ENCODE assay signal across 9 mouse cellular contexts in the genomic region with DNA sequence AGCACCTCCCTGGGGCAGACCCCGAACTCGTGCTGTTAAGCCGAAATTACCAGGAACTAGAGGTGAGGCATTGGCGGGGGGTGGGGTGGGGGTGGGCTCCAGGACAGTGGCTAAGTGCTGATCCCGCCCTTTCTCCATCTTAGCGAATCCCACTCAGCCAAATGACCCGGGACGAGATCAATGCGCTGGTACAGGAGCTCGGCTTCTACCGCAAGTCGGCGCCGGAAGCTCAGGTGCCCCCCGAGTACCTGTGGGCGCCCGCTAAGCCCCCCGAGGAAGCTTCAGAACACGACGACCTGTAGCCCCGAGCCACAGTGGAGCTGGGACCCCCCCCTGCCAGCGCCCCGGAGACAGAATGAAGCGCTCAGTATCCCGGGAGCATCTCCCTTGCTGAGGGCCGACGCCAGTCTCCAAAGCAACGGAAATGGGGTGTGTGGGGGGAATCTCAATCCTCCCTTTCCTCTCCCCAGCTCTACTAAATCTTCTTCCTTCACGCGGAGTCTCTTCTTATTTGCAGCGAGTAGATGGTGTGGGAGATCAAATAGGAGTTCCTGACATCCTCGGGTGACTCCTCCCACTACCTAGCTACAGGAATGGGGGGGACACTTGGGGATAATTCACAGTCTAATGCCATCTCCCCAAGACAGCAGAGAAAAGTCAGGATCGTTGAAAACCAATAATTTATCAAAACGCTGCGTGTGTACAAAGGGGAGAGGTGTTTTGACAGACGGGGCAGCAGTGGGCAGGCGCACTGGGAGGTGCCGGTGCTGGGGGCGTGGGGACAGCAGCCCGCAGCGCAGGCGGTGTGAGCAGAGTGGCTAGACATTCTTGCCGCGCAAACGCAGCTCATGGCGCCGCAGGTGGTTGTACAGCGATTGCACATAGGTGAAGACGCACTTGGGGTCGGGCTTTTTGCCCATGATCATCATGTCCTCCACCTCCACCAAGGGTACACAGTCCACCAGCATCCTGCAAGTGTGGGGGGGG. TPM values are rescaled to one million over a fixed set of nuclear protein-coding genes. Genes with fewer than 3 reads are reported as not detected.
DNase-seq lines count a peak whose midpoint lies in the region; ATAC-seq and TF ChIP-seq lines count a peak whose summit lies in the region.
"Had no signal": no experiment of that assay in that cellular context is flagged by ENCODE, and none has a peak within 500 bp of the region (broad histone marks: within the 10 kb centered on the region; RNA-seq: fewer than 3 reads in every experiment).

No protein-coding gene starts in this region.

- H3K9ac ChIP-seq in forebrain, postnatal 0 days, result peak overlapping the region; percentile 41

- H3K4me3 ChIP-seq in gastrocnemius, adult 2 months, result peak overlapping the region; percentile 54
- peak overlapping the region; percentile 37 for H3K4me3 ChIP-seq in forebrain, postnatal 0 days (ENCODE audit: low read depth, low read length)
- H3K4me3 ChIP-seq in megakaryocyte, embryonic 14.5 days (replicated peaks), result peak overlapping the region; percentile 71

- WGBS in forebrain, postnatal 0 days, result 3% methylated on average over 49 of the region's 50 CpGs

- peak overlapping the region; percentile 70 for H3K4me2 ChIP-seq in forebrain, postnatal 0 days (ENCODE audit: low read depth)

- no peaks in the 10 kb centered on the region for H3K27me3 ChIP-seq in forebrain, postnatal 0 days (ENCODE audit: insufficient read depth, low read length)
- H3K27me3 ChIP-seq in megakaryocyte, embryonic 14.5 days (replicated peaks), result peaks cover 52% of the 10 kb centered on the region

- no peak for TF ChIP-seq CTCF in gastrocnemius, adult 2 months (IDR thresholded peaks at IDR 0.05)
- TF ChIP-seq CTCF in brain, embryonic 14.5 days (IDR thresholded peaks at IDR 0.05; ENCODE audit: borderline replicate concordance, extremely low read depth, insufficient read depth, insufficient read length), result no peak
- TF ChIP-seq CTCF in forebrain, postnatal 0 days (IDR thresholded peaks at IDR 0.05; ENCODE audit: low read depth), result no peak

- TF ChIP-seq POLR2A in brain, embryonic 14.5 days (IDR thresholded peaks at IDR 0.05; ENCODE audit: borderline replicate concordance, extremely low read depth, insufficient read depth, insufficient read length, poor library complexity, severe bottlenecking), result no peak

- 0 out of 2 replicates have a peak, but pooled peaks cover 10% of the 10 kb centered on the region for H3K4me1 ChIP-seq in forebrain, postnatal 0 days (ENCODE audit: insufficient read depth)
- peaks cover 58% of the 10 kb centered on the region for H3K4me1 ChIP-seq in megakaryocyte, embryonic 14.5 days

- H3K36me3 ChIP-seq in forebrain, postnatal 0 days (ENCODE audit: insufficient read depth), result no peaks in the 10 kb centered on the region; the same call in 1 of the 2 replicates
- peaks cover 48% of the 10 kb centered on the region for H3K36me3 ChIP-seq in megakaryocyte, embryonic 14.5 days (replicated peaks; ENCODE audit: low read length)

- H3K9me3 ChIP-seq in forebrain, postnatal 0 days (ENCODE audit: low read length), result no peaks in the 10 kb centered on the region
- H3K9me3 ChIP-seq in megakaryocyte, embryonic 14.5 days, result no peaks in the 10 kb centered on the region

- H3K27ac ChIP-seq in gastrocnemius, adult 2 months, result peak overlapping the region; percentile 40; the same call in 1 of the 2 replicates
- H3K27ac ChIP-seq in forebrain, postnatal 0 days (ENCODE audit: low read depth, low read length), result no peak overlapping the region; the same call in 1 of the 2 replicates
- H3K27ac ChIP-seq: macrophage had no signal

- intact Hi-C loops in gastrocnemius, adult 2 months (cut with DNase I), result loop anchor here (10.0 kb wide), 1 partner anchor 132 kb away; no protein-coding TSS in a partner anchor

- ATAC-seq in forebrain, postnatal 0 days, result peak; percentile 27
- no peak for ATAC-seq in erythroid progenitor cell, adult 5-6 weeks (replicated peaks; ENCODE audit: low FRiP score, poor library complexity, severe bottlenecking)

- DNase-seq in gastrocnemius, adult 2 months, result peak; percentile 65
- DNase-seq in gastrocnemius, postnatal 4 days (ENCODE audit: low spot score in 2 of 2), result no peak
- DNase-seq in brain, embryonic 14.5 days (ENCODE audit: low read depth), result peak; percentile 56
- peak; percentile 39 for DNase-seq in forebrain, postnatal 0 days
- peak; percentile 63 for DNase-seq in kidney, adult 18-20 months
- DNase-seq in thymus, postnatal 14 days, result peak; percentile 36

RNA-seq across cellular contexts. Expression of gene Selenom, which starts 2.7 kb away (rescaled TPM):
- 10 to 100 TPM; 11.6 to 17.5 TPM for total RNA-seq in gastrocnemius, adult 2 months (2021)
- total RNA-seq in gastrocnemius, postnatal 4 days (2021), result 10 to 100 TPM; 85.5 to 88.7 TPM
- polyA plus RNA-seq in brain, embryonic 14.5 days (2012; rRNA removed), result 57.4 and 65.9 TPM in 2 replicates
- total RNA-seq in forebrain, postnatal 0 days (2014; rRNA removed), result 119 and 172 TPM in 2 replicates
- polyA plus RNA-seq in forebrain, postnatal 0 days (2015; fragmentation: Nextera tagmentation; extraction: Ambion mirVana), result 224 and 227 TPM in 2 replicates
- 262 and 336 TPM in 2 replicates for polyA plus RNA-seq in megakaryocyte, embryonic 14.5 days (2012; ENCODE audit: insufficient read depth, low replicate concordance)
- total RNA-seq in erythroid progenitor cell, adult 5-6 weeks (2015; ENCODE audit: low replicate concordance), result 1.8 TPM in 1 of 2 replicates, not detected in the other
- total RNA-seq in erythroid progenitor cell, adult 5-6 weeks (2017; ENCODE audit: low replicate concordance), result 3.3 TPM in 1 of 2 replicates, not detected in the other

RNA-seq across cellular contexts. Expression of gene Inpp5j, which starts 12.5 kb away (rescaled TPM):
- total RNA-seq in gastrocnemius, adult 2 months (2021), result 1 to 10 TPM; 2.3 to 5.7 TPM
- 1 to 10 TPM in 1 of 2 experiments, under 1 TPM in 1; 0.65 to 1.5 TPM for total RNA-seq in gastrocnemius, postnatal 4 days (2021)
- 2.2 and 4.1 TPM in 2 replicates for polyA plus RNA-seq in brain, embryonic 14.5 days (2012; rRNA removed)
- total RNA-seq in forebrain, postnatal 0 days (2014; rRNA removed), result 3.5 and 6.5 TPM in 2 replicates
- polyA plus RNA-seq in forebrain, postnatal 0 days (2015; fragmentation: Nextera tagmentation; extraction: Ambion mirVana), result 6.6 and 9.7 TPM in 2 replicates
- polyA plus RNA-seq in megakaryocyte, embryonic 14.5 days (2012; ENCODE audit: insufficient read depth, low replicate concordance), result 4.1 and 7.0 TPM in 2 replicates
- total RNA-seq in erythroid progenitor cell, adult 5-6 weeks (2015; ENCODE audit: low replicate concordance), result 1.3 TPM in 1 of 2 replicates, not detected in the other
- total RNA-seq in erythroid progenitor cell, adult 5-6 weeks (2017; ENCODE audit: low replicate concordance), result not detected in 2 replicates

RNA-seq across cellular contexts. Expression of gene Smtn, which starts 23.3 kb away (rescaled TPM):
- 100 to 1,000 TPM in 1 of 2 experiments, 10 to 100 TPM in 1; 70.3 to 119 TPM for total RNA-seq in gastrocnemius, adult 2 months (2021)
- 100 to 1,000 TPM; 283 to 313 TPM for total RNA-seq in gastrocnemius, postnatal 4 days (2021)
- polyA plus RNA-seq in brain, embryonic 14.5 days (2012; rRNA removed), result 5.8 and 12.7 TPM in 2 replicates
- total RNA-seq in forebrain, postnatal 0 days (2014; rRNA removed), result 3.9 and 7.9 TPM in 2 replicates
- polyA plus RNA-seq in forebrain, postnatal 0 days (2015; fragmentation: Nextera tagmentation; extraction: Ambion mirVana), result 8.1 and 8.7 TPM in 2 replicates
- polyA plus RNA-seq in megakaryocyte, embryonic 14.5 days (2012; ENCODE audit: insufficient read depth, low replicate concordance), result 117 and 173 TPM in 2 replicates
- total RNA-seq in erythroid progenitor cell, adult 5-6 weeks (2015; ENCODE audit: low replicate concordance), result 6.1 TPM in 1 of 2 replicates, not detected in the other
- 0.39 and 2.9 TPM in 2 replicates for total RNA-seq in erythroid progenitor cell, adult 5-6 weeks (2017; ENCODE audit: low replicate concordance)

RNA-seq across cellular contexts. Expression of gene Pla2g3, which starts 29.1 kb away (rescaled TPM):
- total RNA-seq in gastrocnemius, adult 2 months (2021), result not detected
- under 1 TPM in 1 of 2 experiments, not detected in 1; 0.10 TPM for total RNA-seq in gastrocnemius, postnatal 4 days (2021)
- 1.2 and 1.3 TPM in 2 replicates for polyA plus RNA-seq in brain, embryonic 14.5 days (2012; rRNA removed)
- total RNA-seq in forebrain, postnatal 0 days (2014; rRNA removed), result 21.3 and 26.2 TPM in 2 replicates
- 9.4 and 11.9 TPM in 2 replicates for polyA plus RNA-seq in forebrain, postnatal 0 days (2015; fragmentation: Nextera tagmentation; extraction: Ambion mirVana)
- polyA plus RNA-seq in megakaryocyte, embryonic 14.5 days (2012; ENCODE audit: insufficient read depth, low replicate concordance), result 0.11 TPM in 1 of 2 replicates, not detected in the other
- not detected in 2 replicates for total RNA-seq in erythroid progenitor cell, adult 5-6 weeks (2015; ENCODE audit: low replicate concordance)
- total RNA-seq in erythroid progenitor cell, adult 5-6 weeks (2017; ENCODE audit: low replicate concordance), result not detected in 2 replicates
- polyA plus RNA-seq: macrophage had no signal

Comparison
In these comparisons a context has a peak if more than half of its experiments do, and no peak if none do; other contexts are left out.
1. DNase-seq: peak in gastrocnemius, adult 2 months (single experiment), brain, embryonic 14.5 days (single experiment), forebrain, postnatal 0 days (single experiment), kidney, adult 18-20 months (single experiment) and thymus, postnatal 14 days (single experiment); none in gastrocnemius, postnatal 4 days (0 of 2).
2. Peak in every context shown above with its lines, with median percentiles within 50 percentile points of each other: H3K4me3 ChIP-seq.